Mouse (Mus musculus) heart, postnatal 0 days (tissue): ENCODE results near the gene Cep78.

Experiments
- CTCF ChIP-seq: IDR thresholded peaks from 2 replicates; pipeline ENCODE4 v1.5.1; 2016; ENCODE audit warnings: antibody characterized with exemption, control low read depth, low read depth
- EP300 ChIP-seq: IDR thresholded peaks from 2 replicates; pipeline ENCODE4 v1.6.1; 2016; ENCODE audit warnings: antibody characterized with exemption, low read depth

DNA sequence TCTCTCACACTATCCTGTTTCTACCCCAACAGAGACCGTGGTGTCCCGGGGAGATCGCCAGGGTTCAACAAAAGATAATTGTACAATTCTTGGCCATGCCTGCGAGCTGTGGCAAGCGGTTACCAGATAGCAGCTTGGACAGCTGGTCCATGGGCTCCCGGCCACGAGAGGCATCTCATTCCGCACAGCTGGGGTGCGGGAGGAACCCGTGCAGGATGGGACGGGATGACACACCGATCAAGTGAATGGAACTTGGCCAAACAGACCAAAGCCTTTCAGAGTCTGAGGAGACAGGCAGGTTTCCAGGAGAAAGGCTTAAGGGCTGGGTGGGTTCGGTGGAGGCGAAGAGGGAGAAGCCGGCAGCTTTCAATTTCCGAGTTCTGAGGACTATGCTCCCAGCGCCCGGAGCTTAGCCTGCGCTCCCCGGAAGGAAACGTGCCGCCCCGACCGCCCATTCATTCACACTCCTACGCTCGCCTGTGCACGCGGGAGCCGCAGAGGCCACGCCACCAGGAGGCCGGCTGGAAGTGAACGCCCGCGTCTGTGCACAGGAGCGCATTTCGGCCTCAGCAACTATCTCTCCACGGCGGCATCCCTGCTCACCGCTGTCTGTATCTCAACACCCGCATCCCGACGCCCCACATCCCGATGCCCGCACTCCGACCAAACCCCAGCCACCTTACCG is 60.5 kb downstream of the Cep78 start:
- no peak for TF ChIP-seq EP300
- no peak for TF ChIP-seq CTCF
